ENCODE assay signal across 9 mouse cellular contexts in the genomic region with DNA sequence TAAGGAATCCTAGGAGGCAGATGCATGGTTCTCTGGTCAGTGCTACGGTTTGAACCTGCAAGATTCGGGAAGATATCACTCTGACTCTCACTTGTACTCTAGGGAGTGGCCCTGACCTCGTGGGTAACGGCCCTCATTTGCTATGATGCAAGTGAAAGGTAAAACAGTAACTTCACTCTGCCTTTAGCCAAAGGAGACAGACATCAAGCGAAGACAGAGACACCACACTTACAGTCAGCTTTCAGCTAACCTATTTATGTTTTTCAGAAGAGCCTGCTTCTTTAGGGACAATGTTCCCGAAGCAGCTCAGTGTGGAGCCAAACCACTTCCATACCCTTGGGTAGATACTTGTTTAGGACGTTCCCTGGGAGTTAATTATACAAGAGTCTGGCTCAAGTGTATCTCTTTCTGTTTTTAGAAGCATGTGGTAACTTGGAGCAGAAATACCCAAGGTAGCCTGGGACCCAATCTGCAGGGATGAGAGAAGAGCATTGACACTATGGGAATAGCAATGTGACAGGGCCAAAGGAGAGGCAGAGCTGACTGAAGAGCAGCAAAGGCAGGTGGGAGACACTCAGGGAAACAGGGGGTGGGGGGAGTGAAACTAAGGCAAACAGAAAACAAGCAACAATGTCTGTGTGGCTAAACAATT. TPM values are rescaled to one million over a fixed set of nuclear protein-coding genes. Genes with fewer than 3 reads are reported as not detected.
A peak's percentile ranks its signal among the peaks of the same experiment; 100 is the strongest.
DNase-seq lines count a peak whose midpoint lies in the region; ATAC-seq lines count a peak whose summit lies in the region.
"Had no signal": no experiment of that assay in that cellular context is flagged by ENCODE, and none has a peak within 500 bp of the region (broad histone marks: within the 10 kb centered on the region; RNA-seq: fewer than 3 reads in every experiment).

No protein-coding gene starts in this region.

- no peaks in the 10 kb centered on the region for H3K27me3 ChIP-seq in hindbrain, embryonic 10.5 days (ENCODE audit: insufficient read depth, poor library complexity, severe bottlenecking)
- H3K27me3 ChIP-seq in liver, embryonic 12.5 days (replicated peaks), result no peaks in the 10 kb centered on the region

- 85% methylated on average over 7 of the region's 7 CpGs for WGBS in hindbrain, embryonic 10.5 days
- WGBS in liver, embryonic 12.5 days (ENCODE audit: insufficient replicate concordance), result 67% methylated on average over 7 of the region's 7 CpGs

- H3K4me3 ChIP-seq in hindbrain, embryonic 10.5 days, result peak overlapping the region; percentile 57; the same call in 1 of the 2 replicates
- H3K4me3 ChIP-seq in liver, embryonic 12.5 days, result peak overlapping the region; percentile 65

- DNase-seq in heart, adult 11 months, result peak; percentile 88
- DNase-seq in heart, postnatal 4 days, result no peak
- DNase-seq in NIH3T3 (ENCODE audit: low read depth), result peak; percentile 11
- no peak for DNase-seq in hindbrain, embryonic 10.5 days (ENCODE audit: low spot score)
- no peak for DNase-seq in adrenal gland, postnatal 10 days
- DNase-seq in cerebellum, postnatal 4 days (ENCODE audit: low spot score in 2 of 2), result no peak
- DNase-seq in spleen, postnatal 14 days (ENCODE audit: low spot score in 2 of 2), result no peak

- ATAC-seq in liver, embryonic 12.5 days, result no peak

- H3K9ac ChIP-seq in liver, embryonic 12.5 days, result peak overlapping the region; percentile 91

- peak overlapping the region; percentile 81 for H3K4me2 ChIP-seq in liver, embryonic 12.5 days

- no peaks in the 10 kb centered on the region for H3K9me3 ChIP-seq in hindbrain, embryonic 10.5 days
- H3K9me3 ChIP-seq in liver, embryonic 12.5 days (replicated peaks), result no peaks in the 10 kb centered on the region
- H3K9me3 ChIP-seq: G1E had no signal

- H3K36me3 ChIP-seq in hindbrain, embryonic 10.5 days, result no peaks in the 10 kb centered on the region
- H3K36me3 ChIP-seq in liver, embryonic 12.5 days, result no peaks in the 10 kb centered on the region
- H3K36me3 ChIP-seq: G1E had no signal

- H3K4me1 ChIP-seq in hindbrain, embryonic 10.5 days (replicated peaks), result peaks cover 46% of the 10 kb centered on the region
- H3K4me1 ChIP-seq in liver, embryonic 12.5 days, result peaks cover 51% of the 10 kb centered on the region

- H3K27ac ChIP-seq in hindbrain, embryonic 10.5 days, result peak overlapping the region; percentile 96
- H3K27ac ChIP-seq in liver, embryonic 12.5 days, result peak overlapping the region; percentile 99

RNA-seq across cellular contexts. Expression of a gene that starts 1.2 kb away (rescaled TPM):
- 10 to 100 TPM; 26.8 to 30.1 TPM for total RNA-seq in heart, postnatal 4 days (2021)
- polyA plus RNA-seq in hindbrain, embryonic 10.5 days (2016; fragmentation: Nextera tagmentation; extraction: Ambion mirVana), result 11.3 and 13.4 TPM in 2 replicates
- 23.9 and 29.2 TPM in 2 replicates for polyA plus RNA-seq in liver, embryonic 12.5 days (2016; fragmentation: Nextera tagmentation; extraction: Ambion mirVana)
- 10 to 100 TPM; 27.3 to 37.4 TPM for total RNA-seq in adrenal gland, postnatal 10 days (2021)

RNA-seq across cellular contexts. Expression of a gene that starts 2.4 kb away (rescaled TPM):
- total RNA-seq in heart, postnatal 4 days (2021), result under 1 TPM; 0.16 to 0.81 TPM
- polyA plus RNA-seq in hindbrain, embryonic 10.5 days (2016; fragmentation: Nextera tagmentation; extraction: Ambion mirVana), result 0.42 and 0.56 TPM in 2 replicates
- 2.7 and 3.0 TPM in 2 replicates for polyA plus RNA-seq in liver, embryonic 12.5 days (2016; fragmentation: Nextera tagmentation; extraction: Ambion mirVana)
- under 1 TPM in 1 of 2 experiments, not detected in 1; 0.39 TPM for total RNA-seq in adrenal gland, postnatal 10 days (2021)
- polyA plus RNA-seq: G1E had no signal

RNA-seq across cellular contexts. Expression of a gene that starts 4.0 kb away (rescaled TPM):
- total RNA-seq in heart, postnatal 4 days (2021), result 1,000 to 10,000 TPM; 1,222 to 1,254 TPM
- polyA plus RNA-seq in hindbrain, embryonic 10.5 days (2016; fragmentation: Nextera tagmentation; extraction: Ambion mirVana), result 44.6 and 55.1 TPM in 2 replicates
- 55.9 and 73.8 TPM in 2 replicates for polyA plus RNA-seq in liver, embryonic 12.5 days (2016; fragmentation: Nextera tagmentation; extraction: Ambion mirVana)
- total RNA-seq in adrenal gland, postnatal 10 days (2021), result 1,000 to 10,000 TPM in 1 of 2 experiments, 100 to 1,000 TPM in 1; 944 to 1,071 TPM

RNA-seq across cellular contexts. Expression of a gene that starts 5.1 kb away (rescaled TPM):
- total RNA-seq in heart, postnatal 4 days (2021), result 100 to 1,000 TPM; 209 to 211 TPM
- polyA plus RNA-seq in hindbrain, embryonic 10.5 days (2016; fragmentation: Nextera tagmentation; extraction: Ambion mirVana), result 7.9 and 8.4 TPM in 2 replicates
- polyA plus RNA-seq in liver, embryonic 12.5 days (2016; fragmentation: Nextera tagmentation; extraction: Ambion mirVana), result 12.3 and 13.8 TPM in 2 replicates
- 100 to 1,000 TPM; 135 to 152 TPM for total RNA-seq in adrenal gland, postnatal 10 days (2021)

RNA-seq across cellular contexts. Expression of a gene that starts 19.1 kb away (rescaled TPM):
- total RNA-seq in heart, postnatal 4 days (2021), result 10 to 100 TPM; 81.1 to 87.3 TPM
- polyA plus RNA-seq in hindbrain, embryonic 10.5 days (2016; fragmentation: Nextera tagmentation; extraction: Ambion mirVana), result 6.8 and 13.6 TPM in 2 replicates
- 27.0 and 29.3 TPM in 2 replicates for polyA plus RNA-seq in liver, embryonic 12.5 days (2016; fragmentation: Nextera tagmentation; extraction: Ambion mirVana)
- total RNA-seq in adrenal gland, postnatal 10 days (2021), result 10 to 100 TPM; 71.1 to 77.9 TPM

Comparison
In these comparisons a context has a peak if more than half of its experiments do, and no peak if none do; other contexts are left out.
1. DNase-seq: peak in heart, adult 11 months (single experiment) and NIH3T3 (single experiment); none in heart, postnatal 4 days (single experiment), hindbrain, embryonic 10.5 days (single experiment), adrenal gland, postnatal 10 days (single experiment), cerebellum, postnatal 4 days (0 of 2) and spleen, postnatal 14 days (0 of 2).